Mouse (Mus musculus): Measurements from ENCODE around the gene Gm19684.
"Not testable (repeated sequence)": the region's sequence is repeated elsewhere in the genome, so short reads cannot be mapped to it uniquely, and the experiment has no call there.

Gene Gm19684

DNA sequence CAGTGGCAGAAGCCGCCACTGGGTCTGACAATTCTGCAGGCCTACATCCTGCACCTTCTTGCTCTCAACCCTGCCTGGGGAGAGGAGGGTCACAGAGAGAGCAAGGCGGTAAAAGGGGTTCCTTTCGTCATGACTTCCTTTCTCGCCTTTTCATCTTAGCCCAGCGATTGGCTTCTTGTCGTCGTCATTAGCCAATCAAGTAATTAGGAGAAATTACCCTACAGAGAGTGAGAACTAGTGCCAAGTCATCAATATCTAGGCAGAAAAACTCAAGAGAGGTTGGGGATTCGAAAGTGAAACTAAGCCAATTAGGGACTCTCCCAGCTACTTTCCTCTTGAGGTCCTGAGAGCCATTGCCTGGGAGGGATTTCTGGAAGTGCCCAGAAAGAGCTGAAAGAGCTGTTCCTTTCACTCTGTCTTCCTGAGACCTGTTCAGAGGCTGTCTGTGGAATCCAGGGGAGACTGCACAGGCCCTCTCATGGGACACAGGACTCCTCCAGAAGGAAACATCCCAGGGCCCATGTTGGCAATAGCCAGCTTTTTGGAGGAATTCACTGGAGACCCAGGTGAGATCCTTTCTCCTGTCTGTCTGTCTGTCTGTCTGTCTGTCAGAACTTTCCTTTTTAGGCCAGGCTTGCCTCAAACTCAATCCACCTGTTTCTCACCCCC is at the start of gene Gm19684:
Gene Gm19684 (plus strand): TSS at position 327 of the 669 bp plus-strand sequence.
- not testable (repeated sequence) for DNase-seq (ENCODE audit: low spot score in 2 of 2)

DNA sequence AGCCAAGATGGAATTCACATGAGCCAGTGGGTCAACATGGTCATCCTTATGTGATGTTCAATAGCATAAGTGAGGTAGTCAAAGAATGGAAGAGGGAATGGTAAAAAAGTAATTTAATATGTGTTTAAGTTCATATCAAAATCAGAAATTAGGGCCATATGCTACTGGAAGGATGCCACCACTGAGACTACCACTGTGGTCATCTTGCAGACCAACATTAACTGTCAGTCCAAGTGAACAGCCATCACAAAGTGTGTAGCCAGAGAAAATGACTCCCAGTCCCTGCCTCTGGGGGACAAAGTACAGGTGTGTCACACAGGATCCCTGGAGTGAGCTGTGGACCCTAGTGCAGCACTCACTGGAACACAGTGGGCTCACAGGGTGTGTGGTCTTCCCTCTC is 39.6 kb upstream of the Gm19684 start:
- not testable (repeated sequence) for DNase-seq (ENCODE audit: low spot score in 2 of 2)

DNA sequence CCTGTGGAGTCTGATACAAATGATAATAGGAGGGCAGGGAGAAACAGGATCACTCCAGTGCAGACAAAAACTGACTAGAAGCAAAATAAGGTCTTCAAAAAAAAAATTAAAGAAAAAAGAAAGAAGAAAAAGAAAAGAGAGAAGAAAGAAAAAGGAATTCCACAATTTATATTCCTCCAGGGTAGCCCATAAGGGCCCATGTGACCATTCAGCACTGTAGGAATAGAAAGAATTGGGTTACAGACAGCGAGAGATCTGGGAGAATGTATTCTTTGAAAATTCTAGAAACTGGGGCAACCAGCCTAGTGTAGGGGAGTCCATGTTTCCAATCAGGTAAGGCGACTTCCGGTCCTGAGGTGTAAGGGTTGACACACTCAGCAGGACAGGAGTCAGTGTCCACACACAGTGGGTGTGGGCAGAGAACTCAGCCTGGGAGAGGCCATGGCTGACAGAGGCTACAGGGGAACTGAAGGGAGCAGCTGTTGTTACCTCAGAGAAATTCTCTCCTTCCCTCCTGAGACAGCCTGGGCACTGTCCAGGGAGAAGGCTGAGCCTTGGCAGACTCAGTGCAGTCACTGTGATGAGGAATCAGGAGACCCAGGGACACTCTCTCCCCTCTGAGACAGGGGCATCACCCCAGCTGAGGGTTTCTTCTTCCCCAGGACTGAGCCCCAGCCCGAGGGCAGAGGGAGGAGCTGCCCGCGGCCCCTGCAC is 38.8 kb upstream of the Gm19684 start:
- DNase-seq (ENCODE audit: low spot score in 2 of 2): not testable (repeated sequence)

DNA sequence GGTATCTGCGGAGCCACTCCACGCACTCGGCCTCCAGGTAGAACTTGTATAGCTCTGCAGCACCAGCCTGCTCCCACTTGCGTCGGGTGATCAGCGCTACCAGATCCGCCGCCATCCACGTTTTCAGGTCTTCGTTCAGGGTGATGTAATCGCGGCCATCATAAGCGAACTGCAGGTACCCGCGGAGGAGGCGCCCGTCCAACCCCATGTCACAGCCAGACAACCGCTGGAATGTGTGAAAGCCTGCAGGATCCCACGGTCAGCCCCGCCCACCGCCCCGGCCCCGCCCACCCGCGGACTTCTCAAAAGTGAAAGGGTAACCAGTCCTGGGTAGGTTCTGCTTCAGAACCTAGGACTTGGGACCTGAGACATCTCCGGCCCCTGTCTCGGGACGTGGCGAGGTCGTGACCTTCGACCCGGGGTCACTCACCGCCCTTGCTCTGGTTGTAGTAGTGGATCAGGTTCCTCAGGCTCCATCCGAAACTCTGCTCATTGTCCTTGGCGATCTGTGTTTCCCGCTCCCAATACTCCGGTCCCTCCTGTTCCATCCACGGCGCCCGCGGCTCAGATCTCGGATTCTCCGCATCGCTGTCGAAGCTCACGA is 38.1 kb upstream of the Gm19684 start:
- DNase-seq (ENCODE audit: low spot score in 2 of 2): no peak

DNA sequence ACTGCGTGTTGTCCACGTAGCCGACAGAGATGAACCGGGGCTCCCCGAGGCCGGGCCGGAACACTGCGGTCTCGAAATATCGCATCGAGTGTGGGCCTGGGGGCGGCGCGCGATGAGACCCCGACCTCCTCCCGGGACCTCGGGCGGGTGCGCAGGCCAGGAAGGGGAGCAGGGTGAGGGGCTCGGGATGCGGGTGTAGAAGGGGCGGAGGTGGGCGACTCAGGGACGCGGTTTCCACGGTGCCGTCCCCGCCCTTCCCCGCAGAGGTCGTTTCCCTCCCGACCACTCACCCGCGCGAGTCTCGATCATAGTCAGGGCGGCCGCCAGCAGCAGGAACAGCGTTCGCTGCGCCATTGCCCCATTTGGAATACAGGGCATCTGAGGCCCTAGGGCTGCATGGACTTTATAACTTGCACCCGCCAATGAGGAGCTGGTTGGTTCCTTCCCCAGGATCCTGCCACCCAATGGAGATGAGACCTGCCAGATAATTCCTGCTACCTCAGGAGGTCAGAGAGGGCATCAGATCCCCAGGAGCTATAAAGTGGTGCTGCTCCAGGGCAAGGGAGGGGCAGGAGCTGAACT is 37.5 kb upstream of the Gm19684 start:
- no peak for DNase-seq (ENCODE audit: low spot score in 2 of 2)

DNA sequence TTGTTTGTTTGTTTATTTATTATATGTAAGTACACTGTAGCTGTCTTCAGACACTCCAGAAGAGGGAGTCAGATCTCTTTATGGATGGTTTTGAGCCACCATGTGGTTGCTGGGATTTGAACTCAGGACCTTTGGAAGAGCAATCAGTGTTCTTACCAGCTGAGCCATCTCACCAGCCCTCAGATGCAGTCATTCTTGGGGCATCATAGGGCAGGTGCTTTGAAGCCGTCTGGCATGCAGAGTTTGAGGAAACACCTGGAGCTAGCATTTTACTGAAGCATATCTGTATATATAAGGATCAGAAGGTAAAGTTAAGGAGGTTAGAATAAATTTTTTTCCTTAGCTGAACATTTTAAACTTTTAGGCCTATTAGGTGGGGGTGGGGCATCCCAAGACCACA is 35.5 kb upstream of the Gm19684 start:
- not testable (repeated sequence) for DNase-seq (ENCODE audit: low spot score in 2 of 2)

DNA sequence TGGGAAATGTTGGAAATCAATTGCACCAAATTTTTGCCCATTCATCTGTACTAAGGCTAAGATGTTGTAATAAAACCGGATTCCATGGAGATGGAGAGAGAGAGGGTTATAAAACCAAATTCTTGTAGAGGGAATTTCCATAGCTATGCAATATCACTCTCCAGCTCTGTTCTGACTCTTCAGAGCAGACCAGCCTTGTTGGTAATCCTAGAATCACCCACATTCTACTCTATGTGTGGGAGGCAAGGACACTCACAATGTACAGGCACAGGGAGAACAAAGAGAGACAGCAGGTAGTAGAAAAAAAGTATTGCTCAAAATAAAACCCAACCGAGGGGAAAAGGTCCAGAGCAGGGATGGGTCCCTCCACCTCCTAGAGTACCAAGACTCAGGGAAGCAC is 29.5 kb upstream of the Gm19684 start:
- DNase-seq (ENCODE audit: low spot score in 2 of 2): not testable (repeated sequence)

DNA sequence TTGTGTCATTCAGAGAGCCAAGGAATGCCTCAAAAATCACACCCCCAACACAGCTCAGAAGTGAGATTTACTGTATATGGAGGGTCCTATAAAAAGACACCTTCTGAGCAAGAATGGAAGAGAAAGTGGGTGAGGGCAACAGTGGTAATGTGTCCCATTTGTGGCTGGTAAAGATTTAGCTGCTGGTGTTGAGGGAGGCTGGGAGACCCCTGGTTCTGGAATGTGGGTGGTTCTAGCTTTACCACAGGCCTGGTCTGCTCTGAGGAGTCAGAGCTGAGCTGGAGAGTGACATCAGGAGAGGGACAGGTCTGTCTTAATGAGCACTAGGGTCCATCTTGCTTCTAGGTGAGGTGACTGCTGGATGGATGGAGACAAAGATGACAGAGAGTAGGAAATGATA is 29.0 kb upstream of the Gm19684 start:
- not testable (repeated sequence) for DNase-seq (ENCODE audit: low spot score in 2 of 2)

DNA sequence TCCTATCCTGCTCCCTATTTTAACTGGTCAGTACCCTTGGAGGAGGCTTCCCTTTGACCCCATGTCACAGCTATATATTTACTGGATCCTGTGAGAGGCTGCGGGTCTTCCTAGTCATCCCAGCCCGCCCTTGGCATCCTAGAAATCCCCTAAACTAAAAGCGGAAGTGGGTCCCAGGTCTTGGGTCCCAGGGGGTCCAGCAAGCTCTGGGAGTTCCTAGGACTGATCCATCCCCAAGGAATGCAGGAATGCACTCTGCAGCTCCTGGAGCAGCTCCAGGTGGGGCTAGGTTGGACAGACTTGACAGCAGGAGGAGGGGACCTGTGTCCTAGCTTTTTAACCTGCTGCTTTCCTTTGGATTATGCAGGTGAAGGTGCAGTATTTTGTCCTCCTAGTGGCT is 27.5 kb upstream of the Gm19684 start:
- DNase-seq (ENCODE audit: low spot score in 2 of 2): no peak

DNA sequence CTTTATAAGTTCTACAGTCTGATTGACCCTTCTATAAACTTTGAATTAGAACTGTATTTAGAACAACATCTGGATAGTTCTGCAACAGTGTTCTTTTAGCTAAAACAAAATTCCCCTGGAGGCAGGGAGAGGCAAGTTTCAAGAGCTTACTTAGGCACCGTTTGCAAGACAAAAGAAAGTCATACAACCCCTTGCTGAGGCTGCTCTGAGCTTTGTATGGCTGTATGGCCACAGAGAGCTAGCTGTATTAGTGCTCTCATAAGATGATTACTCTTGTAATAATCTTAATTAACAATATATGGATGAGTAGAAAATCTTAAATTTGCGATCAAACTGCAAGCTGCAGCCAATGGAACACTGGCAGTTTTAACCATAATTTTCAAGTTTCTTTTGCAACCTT is 21.9 kb upstream of the Gm19684 start:
- not testable (repeated sequence) for DNase-seq (ENCODE audit: low spot score in 2 of 2)

DNA sequence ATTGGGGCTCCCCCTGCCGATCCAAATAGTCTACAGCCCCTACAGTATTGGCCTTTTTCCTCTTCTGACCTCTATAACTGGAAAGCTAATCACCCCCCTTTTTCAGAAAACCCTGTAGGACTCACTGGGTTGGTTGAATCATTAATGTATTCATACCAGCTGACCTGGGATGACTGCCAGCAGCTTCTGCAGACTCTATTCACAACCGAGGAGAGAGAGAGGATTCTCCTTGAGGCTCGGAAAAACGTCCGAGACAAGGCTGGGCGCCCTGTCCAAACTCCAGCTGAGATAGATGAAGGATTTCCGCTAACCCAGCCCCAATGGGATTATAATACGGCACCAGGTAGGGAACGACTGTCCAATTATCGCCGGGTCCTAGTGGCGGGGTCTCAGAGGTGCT is 19.4 kb upstream of the Gm19684 start:
- not testable (repeated sequence) for DNase-seq (ENCODE audit: low spot score in 2 of 2)

DNA sequence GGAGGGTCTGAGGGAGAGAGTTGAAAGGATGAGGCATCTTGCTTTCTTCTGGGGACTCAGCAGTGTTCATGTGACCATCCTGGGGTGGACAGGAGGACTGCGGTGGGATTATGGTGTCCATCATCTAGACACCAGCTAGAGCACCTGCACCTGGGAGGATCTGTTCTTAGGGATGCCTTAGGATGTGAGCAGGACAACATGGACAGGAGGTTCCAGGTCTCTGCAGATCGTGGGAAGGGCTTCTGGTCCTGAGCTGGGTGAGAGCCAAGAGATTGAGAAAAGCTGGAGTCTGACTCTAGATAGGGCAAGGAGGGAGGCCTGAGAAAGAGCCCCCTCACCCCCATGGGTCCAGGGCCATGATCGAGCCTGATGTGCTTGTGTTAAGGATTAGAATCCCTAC is 11.3 kb upstream of the Gm19684 start:
- DNase-seq (ENCODE audit: low spot score in 2 of 2): not testable (repeated sequence)

DNA sequence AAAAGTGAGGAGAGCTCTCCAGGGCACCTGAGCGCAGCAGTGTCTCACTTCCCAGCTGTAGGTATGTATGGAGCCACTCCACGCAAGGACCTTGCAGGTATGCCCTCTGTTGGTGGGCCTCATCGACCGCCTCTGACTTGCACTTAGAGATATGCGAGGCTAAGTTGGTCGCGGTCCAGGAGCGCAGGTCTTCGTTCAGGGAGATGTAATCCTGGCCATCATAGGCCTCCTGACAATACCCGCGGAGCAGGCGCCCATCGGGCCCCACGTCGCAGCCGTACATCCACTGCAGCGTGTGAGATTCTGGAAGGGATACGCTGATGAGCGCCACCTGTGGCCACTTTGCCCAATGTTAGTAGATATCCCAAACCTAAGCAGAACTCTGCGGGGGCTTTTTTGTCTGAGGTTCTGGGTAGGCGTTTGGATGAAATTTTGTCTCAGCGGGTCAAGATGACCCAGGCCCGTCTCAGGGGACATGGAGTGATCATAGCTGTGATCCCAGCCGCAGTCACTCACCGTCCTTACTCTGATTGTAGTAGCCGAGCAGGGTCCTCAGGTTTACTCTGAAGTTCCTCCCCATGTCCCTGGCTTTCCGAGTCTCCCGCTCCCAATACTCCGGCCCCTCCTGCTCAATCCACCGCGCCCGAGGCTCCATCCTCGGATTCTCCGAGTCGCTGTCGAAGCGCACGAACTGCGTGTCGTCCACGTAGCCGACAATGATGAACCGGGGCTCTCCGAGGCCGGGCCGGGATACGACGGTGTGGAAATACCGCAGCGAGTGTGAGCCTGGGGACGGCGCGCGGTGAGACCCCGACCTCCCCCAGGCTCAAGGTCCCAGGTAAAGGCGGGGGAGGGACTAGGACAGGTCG is 10.6 kb upstream of the Gm19684 start:
- not testable (repeated sequence) for DNase-seq (ENCODE audit: low spot score in 2 of 2)

DNA sequence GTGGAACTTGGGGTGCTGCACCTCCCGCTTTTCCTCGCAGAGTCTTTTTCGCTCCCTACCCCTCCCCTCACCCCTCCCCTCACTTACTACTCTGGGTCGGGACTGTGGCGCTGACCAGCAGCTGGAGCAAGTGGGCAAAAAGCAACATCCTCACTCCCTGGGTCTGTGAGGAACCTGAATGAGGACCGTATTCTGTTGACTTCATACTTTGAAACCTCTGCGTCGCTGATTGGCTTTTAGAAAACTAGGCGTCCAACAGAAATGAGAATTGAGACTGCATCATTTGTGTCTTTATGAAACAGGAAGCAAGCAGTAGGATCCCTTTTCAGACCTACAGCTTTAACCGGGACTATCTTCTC is 10.0 kb upstream of the Gm19684 start:
- DNase-seq (ENCODE audit: low spot score in 2 of 2): not testable (repeated sequence)

DNA sequence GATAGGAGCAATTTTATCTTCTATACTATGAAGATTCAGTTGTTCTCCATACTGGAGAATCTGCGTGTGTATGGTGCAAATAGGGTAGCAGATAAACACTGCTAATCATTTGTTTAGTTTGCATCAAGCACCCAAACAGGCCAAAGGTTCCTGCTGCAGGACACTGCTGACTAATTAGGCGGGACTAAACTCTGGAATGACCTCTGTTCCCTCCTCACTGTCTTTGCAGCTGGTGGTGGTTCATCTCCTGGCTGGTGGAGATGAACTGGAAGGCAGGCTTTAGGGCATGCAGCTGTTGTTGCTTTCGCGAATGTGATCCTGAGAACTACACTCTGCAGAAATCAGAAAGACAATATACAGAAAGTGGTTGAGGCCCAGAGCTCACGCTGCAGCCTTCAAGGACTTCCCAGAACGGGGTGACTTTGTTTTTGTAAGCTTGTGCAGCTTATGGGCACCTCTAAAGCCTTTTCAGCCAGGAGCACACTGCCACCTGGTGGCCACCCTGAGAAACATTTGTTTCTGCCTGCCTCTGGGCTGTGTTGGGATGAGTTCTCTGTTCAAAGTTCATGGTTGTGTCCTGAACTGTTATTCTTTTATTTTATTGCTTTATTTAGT is 7.4 kb upstream of the Gm19684 start:
- not testable (repeated sequence) for DNase-seq (ENCODE audit: low spot score in 2 of 2)

DNA sequence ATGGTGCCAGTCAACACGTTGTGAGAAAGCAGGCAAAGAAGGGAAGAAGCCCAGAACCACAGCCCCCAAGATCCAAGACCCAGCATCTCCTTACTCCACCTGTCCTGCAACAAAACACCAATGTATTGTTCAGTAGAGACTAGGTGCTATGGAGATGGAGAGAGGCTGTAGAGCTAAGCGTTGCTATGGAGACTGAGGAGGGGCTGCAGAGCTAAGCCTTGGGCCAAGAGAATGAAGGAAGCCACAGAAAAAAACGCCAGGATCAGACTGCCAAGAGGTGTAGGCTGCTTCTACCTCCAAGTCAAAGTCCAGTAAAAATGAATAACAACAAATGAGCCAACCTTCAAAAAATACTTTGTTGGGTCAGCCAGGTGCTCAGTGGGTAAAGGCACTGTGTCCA is 4.9 kb upstream of the Gm19684 start:
- not testable (repeated sequence) for DNase-seq (ENCODE audit: low spot score in 2 of 2)

DNA sequence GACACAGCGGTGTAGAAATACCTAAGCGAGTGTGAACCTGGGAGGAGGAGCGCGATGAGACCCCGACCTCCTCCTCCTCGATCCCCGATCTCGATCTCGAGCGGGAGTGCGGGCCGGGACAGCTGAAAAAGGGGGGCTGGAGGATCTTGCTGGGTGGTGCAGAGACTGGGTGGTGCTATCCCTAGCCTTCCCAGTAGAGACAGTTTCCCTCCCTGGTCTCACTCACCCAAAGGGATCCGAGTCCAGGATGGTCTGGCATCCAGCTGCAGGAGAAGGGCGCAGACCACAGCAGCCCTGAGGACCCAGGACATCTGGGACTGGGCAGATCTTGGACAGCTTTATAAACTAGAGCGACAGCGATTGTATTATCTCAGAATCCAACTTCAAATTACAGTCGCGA is 639 bp upstream of the Gm19684 start:
- not testable (repeated sequence) for DNase-seq (ENCODE audit: low spot score in 2 of 2)

DNA sequence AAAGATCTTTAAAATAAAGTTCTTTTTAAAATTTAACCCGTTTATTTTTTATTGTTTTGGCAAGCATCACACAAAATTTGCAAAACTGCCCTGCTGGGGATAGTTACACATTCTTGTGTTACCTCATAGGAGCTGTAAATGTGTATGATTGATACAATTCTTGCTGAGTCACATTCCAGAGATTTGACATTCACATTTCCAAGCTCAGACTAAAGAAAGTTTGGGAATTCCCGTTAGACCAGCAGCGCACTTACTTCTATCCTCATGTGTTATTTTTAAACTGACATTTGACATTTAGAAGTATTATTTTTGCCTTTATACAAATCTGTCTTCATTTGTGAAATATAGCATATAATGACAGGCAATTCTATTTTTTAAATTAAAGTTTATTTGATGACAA is 2.6 kb downstream of the Gm19684 start:
- DNase-seq (ENCODE audit: low spot score in 2 of 2): not testable (repeated sequence)

DNA sequence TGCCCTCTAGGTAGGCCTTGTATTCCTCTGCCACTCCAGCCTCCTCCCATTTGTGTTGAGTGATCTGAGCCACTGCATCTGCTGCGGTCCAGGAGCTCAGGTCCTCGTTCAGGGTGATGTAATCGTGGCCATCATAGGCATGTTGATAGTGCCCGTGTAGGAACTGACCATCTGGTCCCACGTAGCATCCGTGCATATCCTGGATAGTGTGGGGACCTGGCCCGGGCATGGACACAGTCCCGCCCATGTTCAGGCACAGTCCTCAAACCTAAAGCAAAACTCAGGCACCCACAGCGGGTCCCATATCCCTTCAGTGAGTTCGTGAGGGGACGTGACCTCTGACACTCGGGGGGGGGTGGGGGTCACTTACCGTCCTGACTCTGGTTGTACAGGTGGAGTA is 7.0 kb downstream of the Gm19684 start:
- not testable (repeated sequence) for DNase-seq (ENCODE audit: low spot score in 2 of 2)

DNA sequence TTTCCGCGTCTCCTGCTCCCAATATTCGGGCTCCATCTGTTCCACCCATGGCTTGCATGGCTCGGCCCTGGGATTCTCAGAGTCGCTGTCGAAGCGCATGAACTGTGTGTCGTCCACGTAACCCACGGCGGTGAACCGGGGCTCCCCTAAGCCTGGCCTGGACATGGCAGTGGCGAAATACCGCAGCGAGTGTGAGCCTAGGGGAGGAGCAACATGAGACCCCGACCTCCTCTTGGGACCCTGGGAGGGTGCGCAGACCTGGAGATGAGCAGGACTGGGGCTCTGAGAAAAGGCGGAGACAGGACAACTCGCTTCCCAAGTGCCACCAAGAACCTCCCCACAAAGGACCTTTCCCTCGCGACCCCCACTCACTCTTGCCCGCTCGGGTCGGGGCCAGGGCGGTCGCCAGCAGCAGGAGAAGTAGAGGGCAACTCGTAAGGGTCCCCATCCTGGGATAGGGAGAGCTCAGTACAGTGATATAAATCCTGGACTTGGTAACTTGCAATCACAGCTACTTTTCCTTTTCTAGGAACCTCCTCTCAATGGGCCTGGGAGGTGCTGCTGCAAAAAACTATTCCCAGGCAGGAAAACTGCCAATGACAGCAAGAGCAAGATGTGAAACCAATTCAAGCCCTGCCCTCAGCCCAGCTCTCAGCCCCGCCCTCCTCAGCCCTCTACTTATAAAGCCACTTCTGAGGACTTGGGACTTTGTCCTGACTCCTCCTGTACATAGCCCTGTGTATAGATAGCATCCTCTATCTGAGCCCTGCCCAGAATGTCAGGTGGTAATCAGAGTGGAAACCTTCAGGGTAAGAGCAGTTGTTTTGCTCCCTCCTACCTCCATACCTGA is 7.7 kb downstream of the Gm19684 start, which contains the start of gene Gm7030:
Gene Gm7030 (minus strand): TSS at position 458 of the 850 bp plus-strand sequence.
- not testable (repeated sequence) for DNase-seq (ENCODE audit: low spot score in 2 of 2)
